Mouse (Mus musculus) CH12.LX (cell line): ENCODE results near the gene Lrrc8c.

Source experiments
- CTCF ChIP-seq, 2 experiments: IDR thresholded peaks in 1 of 2; conservative IDR thresholded peaks in 1 of 2; 2 replicates each; pipeline ENCODE4 v1.5.1; 2011 to 2012; ENCODE audit warnings: low read depth in 2 of 2, low read length in 2 of 2, improper control_type of control experiment in 1 of 2, inconsistent platforms in 1 of 2, mild to moderate bottlenecking in 1 of 2, moderate library complexity in 1 of 2
- EP300 ChIP-seq: IDR thresholded peaks from 2 replicates; pipeline ENCODE4 v1.6.1; 2011; ENCODE audit warnings: low read length, improper control_type of control experiment
- IRF4 ChIP-seq: IDR thresholded peaks from 2 replicates; pipeline ENCODE4 v1.6.1; 2014; ENCODE audit warnings: low read depth, mild to moderate bottlenecking, inconsistent platforms, low read length, improper control_type of control experiment
- MAFK ChIP-seq: IDR thresholded peaks from 2 replicates; pipeline ENCODE4 v1.6.1; 2011; ENCODE audit warnings: low read length, improper control_type of control experiment; ENCODE audit not compliant: insufficient replicate concordance
- MAX ChIP-seq: IDR thresholded peaks from 2 replicates; pipeline ENCODE4 v1.6.1; 2011; ENCODE audit warnings: low read length, improper control_type of control experiment
- MEF2A ChIP-seq: IDR thresholded peaks from 2 replicates; pipeline ENCODE4 v1.6.1; 2014; ENCODE audit warnings: low read depth, mild to moderate bottlenecking, inconsistent platforms, low read length, improper control_type of control experiment, borderline replicate concordance
- NRF1 ChIP-seq: IDR thresholded peaks from 2 replicates; pipeline ENCODE4 v1.6.1; 2014; ENCODE audit warnings: low read depth, mild to moderate bottlenecking, inconsistent platforms, low read length, improper control_type of control experiment, moderate library complexity
- POLR2A ChIP-seq: IDR thresholded peaks from 2 replicates; pipeline ENCODE4 v1.6.1; 2011; ENCODE audit warnings: low read depth, mild to moderate bottlenecking, improper control_type of control experiment, low read length
- RCOR1 ChIP-seq: conservative IDR thresholded peaks from 2 replicates; pipeline ENCODE4 v1.6.1; 2012; ENCODE audit warnings: low read depth, mild to moderate bottlenecking, inconsistent platforms, low read length, improper control_type of control experiment
- UBTF ChIP-seq: IDR thresholded peaks from 2 replicates; pipeline ENCODE4 v1.6.1; 2012; ENCODE audit warnings: low read depth, mild to moderate bottlenecking, inconsistent platforms, low read length, improper control_type of control experiment, moderate library complexity
- ZMIZ1 ChIP-seq: IDR thresholded peaks from 2 replicates; pipeline ENCODE4 v1.6.1; 2012; ENCODE audit warnings: low read depth, mild to moderate bottlenecking, inconsistent platforms, low read length, improper control_type of control experiment

DNA sequence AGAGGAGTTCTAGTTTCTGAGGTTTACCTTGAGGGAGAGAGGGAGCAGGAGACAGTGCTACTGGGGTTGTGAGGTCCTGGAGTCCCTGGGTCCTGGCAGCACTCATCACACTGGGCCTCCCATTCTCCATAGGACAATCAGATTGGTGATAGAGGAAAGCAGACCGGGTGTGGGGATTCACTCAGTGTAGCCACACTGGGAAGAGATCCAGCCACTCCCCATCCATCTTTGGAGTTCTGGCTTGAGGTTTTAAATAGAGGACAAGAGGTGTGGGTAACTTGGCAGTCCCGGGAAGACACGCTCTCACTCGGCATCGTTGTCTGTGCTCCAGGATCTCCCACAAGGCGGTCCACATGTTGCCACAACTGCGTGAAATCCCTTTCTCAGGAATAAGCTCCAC is 127.9 kb downstream of the Lrrc8c start:
- TF ChIP-seq EP300 (no peak), ZMIZ1 (no peak), POLR2A (no peak), CTCF (conservative IDR thresholded peaks at IDR 0.05 in 1 of 2, IDR thresholded peaks at IDR 0.05 in 1 of 2; ENCODE audit: low read depth in 2 of 2, low read length in 2 of 2) (no peak), IRF4 (no peak), MAX (no peak), RCOR1 (no peak), MAFK (no peak), NRF1 (no peak), UBTF (no peak), MEF2A (no peak)
